Mouse (Mus musculus): Measurements from ENCODE around the gene Kif13a.

Gene Kif13a

DNA sequence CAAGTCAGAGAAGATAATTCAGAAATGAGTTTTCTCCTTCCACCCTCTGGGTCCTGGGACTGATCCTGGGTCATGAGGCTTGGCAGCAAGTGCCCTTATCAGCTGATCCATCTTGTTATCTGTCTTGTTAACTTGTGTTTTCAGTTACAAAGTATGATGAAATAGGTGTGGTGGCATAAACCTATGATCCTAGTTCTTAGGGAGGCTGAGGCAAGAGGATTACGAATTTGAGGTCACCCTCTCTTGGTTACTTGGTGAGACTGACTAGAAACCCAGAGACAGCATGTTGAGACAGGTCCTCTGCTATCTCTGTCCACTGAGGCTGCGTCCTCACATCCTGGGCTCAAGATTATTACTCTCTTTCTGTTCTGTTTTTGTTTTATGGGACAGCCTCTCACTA lies 164.3 kb downstream of the Kif13a start:
- DNase-seq = no peak

DNA sequence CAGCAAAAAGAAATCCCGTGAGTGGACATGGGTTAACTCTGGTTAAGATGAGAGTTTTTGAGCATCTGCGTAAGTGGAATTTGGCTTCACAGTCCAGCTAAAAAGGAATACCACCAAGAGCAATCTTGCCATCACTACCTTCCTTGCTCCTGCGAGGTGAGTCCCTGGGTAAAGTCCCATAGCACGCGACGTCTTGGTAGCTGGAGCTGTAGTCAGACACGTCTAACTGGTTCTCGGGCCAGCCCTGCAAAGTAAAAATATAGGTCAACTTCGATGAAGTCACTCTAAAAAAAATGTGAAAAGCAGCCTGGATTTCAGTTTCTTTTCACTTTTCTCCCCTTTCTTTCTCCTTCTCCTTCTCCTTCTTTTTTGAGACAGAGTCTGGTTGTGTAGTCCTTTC lies 166.5 kb downstream of the Kif13a start:
- no peak for DNase-seq

- DNase-seq = no peak
Measured at GRCm38 (mm10) chr13:46760921-46761320, 168.7 kb downstream of the Kif13a start.

DNA sequence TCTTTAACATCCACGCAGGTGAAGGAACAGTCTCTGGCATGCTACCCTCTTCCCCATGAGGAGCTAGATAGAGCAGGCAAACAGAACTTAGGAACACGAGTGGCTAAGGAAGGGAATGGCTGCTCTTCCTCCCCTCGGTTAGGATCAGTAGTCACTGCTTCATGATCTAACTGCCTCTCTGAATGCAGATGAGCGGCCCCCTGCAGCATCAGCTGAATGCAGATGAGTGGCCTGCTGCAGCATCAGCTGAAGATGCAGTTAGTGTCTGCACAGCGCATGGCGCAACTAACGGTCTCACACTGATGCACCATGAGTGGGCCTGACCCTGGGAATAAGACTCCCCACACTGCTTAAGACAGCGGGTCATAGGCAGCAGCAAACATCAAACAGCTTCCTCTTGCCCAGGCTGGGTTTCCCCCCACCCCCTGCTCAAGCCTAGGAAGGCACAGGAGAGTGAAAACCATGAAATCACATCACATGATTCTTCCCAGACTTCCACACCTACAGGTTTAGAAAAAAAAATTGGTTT lies 170.3 kb downstream of the Kif13a start:
- no peak for DNase-seq

GRCm38 (mm10) chr13:46758627-46759026 lies 171.0 kb downstream of the Kif13a start:
- no peak for DNase-seq

GRCm38 (mm10) chr13:46757946-46758345 lies 171.7 kb downstream of the Kif13a start:
- DNase-seq = no peak

GRCm38 (mm10) chr13:46753294-46753693 lies 176.4 kb downstream of the Kif13a start:
- no peak for DNase-seq

GRCm38 (mm10) chr13:46752566-46753229 lies 177.0 kb downstream of the Kif13a start:
- DNase-seq = no peak

GRCm38 (mm10) chr13:46748138-46748873 lies 181.4 kb downstream of the Kif13a start:
- no peak for DNase-seq

DNA sequence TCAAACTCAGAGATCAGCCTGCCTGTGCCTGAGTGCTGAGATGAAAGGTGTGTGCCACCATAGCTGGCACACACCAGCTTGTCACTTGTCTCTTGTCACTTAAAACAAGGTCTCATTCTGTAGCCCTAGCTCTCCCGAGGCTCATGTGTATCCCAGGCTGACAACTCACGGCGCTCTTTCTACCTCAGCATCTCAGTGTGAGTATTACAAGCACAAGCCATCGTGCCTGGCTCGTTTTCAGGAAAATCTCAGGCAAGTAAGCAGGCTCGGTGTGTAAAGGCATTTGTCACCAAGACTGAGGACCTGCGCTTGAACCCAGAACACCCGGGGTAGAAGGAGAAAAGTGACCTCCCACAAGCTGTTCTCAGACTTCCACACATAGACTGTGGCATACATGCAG lies 185.8 kb downstream of the Kif13a start:
- no peak for DNase-seq

DNA sequence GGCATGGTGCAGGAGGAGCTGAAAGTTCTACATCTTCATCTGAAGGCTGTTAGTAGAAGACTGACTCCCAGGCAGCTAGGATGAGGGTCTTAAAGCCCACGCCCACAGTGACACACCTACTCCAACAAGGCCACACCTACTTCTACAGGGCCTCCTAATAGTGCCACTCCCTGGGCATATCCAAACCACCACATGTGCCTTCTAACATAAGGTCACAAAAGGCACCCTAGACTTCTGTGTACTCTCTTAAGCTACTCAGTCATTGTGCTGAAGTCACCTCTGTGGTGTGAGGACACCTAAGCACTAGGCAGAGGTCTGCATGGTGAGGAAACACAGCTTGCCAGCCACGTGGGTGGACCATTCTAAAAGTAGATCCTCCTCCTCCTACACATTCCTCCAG lies 187.3 kb downstream of the Kif13a start:
- no peak for DNase-seq

DNA sequence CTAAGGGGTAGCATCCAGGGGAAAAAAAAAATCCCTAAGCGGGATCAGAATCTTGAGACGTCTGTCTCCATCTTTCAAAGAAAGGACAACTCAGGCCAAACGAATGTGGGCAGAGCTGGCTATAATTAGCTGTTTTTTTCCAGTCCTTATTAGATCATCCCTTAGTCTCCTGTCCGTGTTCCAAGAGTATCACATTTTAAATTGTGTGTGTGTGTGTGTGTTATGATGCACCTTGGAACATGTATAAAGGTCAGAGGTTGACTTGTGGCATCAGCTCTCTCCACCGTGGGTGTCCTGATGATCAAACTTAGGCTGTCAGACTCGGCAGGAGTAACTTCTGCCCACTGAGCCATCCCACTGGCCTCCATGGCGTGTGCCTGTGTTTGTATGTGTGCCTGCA lies 190.2 kb downstream of the Kif13a start:
- DNase-seq = no peak

GRCm38 (mm10) chr13:46737482-46737881 lies 192.2 kb downstream of the Kif13a start:
- no peak for DNase-seq

GRCm38 (mm10) chr13:46736479-46736865 lies 193.2 kb downstream of the Kif13a start:
- DNase-seq = no peak

GRCm38 (mm10) chr13:46735808-46736478 lies 193.7 kb downstream of the Kif13a start:
- DNase-seq = peak; percentile 69

- DNase-seq = no peak
Measured at GRCm38 (mm10) chr13:46735219-46735807, 194.4 kb downstream of the Kif13a start.

GRCm38 (mm10) chr13:46729998-46730397 lies 199.7 kb downstream of the Kif13a start:
- no peak for DNase-seq

- no peak for DNase-seq
Measured at GRCm38 (mm10) chr13:46728411-46728810, 201.3 kb downstream of the Kif13a start.

- peak; percentile 100 for DNase-seq
Measured at GRCm38 (mm10) chr13:46727837-46728268, 201.8 kb downstream of the Kif13a start, which contains the start of gene Nup153. Gene Nup153 (minus strand): TSS chr13:46727940.

DNA sequence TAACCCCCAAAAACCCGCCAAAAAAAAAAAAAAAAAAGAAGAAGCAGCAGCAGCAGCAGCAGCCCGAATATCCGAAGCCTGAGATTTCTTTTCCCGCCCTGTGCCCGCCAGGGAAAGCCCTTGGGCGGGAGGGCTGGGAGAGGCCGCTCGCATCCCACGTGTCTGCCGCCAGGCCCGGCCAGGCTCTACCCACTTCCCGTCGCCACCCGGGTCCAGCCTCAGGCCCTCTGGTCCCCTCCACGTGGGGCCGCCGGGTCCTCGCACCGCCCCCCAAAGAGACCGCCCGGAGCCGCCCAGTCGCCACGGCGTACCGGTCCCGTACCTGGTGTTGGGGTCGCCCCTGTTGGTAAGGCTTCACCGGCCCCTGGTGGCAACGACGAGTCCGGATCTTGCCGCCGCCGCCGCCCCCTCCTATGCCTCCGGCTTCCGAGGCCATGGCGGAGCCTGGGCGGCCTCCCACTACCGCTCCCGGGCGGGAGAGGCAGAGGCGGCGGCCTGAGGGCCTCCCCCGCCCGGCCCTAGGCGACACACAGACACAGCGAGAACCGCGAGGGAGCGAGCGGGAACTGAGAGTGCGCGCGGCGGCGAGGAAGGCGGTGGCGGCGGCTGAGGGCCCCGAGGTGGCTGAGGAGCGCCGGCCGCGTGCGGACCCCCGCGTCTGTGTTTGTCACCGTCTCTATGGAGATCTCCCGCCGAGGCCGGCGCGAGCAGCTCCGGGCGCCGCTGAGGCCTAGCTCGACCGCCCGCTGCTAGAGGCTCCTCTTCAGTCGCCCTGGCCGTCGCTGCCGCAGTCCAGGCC lies 202.4 kb downstream of the Kif13a start:
- DNase-seq = no peak

DNA sequence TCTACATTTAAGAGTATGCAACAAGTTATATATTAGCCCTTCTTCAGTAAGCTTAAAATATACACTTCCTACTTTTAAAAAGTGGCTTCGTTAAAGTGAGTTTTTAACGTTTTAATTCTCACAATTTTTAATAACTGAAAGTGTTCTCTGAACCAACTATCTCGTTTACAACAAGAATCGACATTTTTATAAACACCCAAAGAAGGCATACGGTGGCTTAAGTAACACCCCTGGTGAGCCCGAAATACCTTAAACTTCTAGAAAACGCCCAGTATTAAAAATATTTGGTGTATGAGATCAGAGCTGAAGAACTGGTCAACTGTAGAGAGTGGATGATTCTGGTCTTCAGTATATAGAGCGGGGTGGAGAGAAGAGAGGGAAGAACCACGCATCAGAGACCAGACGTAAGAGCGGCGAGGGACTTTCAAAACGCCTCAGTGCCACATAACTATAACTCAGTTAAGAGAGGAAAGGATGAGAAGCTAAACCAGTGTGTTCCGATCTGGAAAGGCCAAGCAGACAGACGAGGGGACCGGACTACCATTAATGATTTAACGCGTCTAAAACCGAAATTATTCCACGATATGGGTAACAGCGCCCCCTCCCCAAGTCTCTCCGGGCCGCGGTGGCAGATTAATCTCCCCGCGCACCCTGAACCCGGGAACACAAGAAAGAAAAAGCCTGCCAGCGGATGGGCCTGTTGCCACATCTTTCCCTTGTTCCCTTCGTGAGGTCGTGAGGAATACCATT lies 203.2 kb downstream of the Kif13a start:
- no peak for DNase-seq

DNA sequence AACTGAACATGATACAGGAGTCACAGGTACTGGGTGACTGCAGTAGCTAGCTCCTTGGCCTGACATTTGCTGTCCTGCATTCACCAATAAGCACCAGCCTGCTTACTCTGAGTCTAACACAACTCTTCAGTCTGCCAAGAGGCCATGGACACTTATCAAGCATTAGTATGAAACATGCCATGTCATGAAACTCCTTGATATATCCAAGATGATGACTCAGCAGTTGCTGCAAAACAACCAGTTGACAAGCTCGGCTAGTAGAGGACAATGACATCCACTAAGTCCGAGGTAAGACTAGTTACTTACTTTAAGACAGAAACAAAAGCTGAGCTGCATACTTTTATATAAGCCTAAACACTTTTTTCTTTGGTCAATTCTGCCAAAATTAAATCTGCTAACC lies 204.4 kb downstream of the Kif13a start:
- no peak for DNase-seq

Measured in kidney, adult 18-20 months (tissue).